Mouse (Mus musculus) right cerebral cortex, postnatal 4 days (tissue): Measurements from ENCODE around the gene Dars.

Experiments
- DNase-seq: peaks from one replicate; pipeline ENCODE4 v3.0.0-alpha.2; 2022

Dars gene

GRCm38 (mm10) chr1:128416584-128417532, at the start of gene Dars:
TSS of gene Dars (minus strand) at chr1:128417368.
- peak; percentile 87 for DNase-seq

- DNase-seq = no peak
Observed at GRCm38 (mm10) chr1:128466828-128467227, 49.7 kb upstream of the Dars start.

- no peak for DNase-seq
Observed at GRCm38 (mm10) chr1:128463478-128463877, 46.3 kb upstream of the Dars start.

DNA sequence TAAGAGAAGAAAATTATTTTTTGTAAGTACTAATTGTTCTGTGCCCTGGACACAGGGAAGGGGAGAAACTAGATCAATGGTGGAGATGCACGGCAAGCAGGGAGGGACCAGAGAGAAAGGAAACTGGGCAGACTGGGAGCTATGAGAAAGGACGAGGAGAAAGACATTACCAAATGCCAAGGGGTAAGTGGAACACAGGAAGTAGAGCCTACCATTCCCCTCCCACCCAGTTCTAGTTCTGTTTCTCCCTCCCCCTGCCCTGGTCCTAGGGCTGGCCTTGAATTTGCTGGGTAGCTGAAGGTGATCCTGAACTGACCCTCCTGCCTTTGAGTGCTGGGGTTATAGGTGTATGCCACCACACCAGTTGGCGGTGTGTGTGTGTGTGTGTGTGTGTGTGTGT, 45.2 kb upstream of the Dars start:
- DNase-seq = no peak

GRCm38 (mm10) chr1:128460780-128461179, 43.6 kb upstream of the Dars start:
- no peak for DNase-seq

GRCm38 (mm10) chr1:128459439-128459838, 42.3 kb upstream of the Dars start:
- DNase-seq = no peak

DNA sequence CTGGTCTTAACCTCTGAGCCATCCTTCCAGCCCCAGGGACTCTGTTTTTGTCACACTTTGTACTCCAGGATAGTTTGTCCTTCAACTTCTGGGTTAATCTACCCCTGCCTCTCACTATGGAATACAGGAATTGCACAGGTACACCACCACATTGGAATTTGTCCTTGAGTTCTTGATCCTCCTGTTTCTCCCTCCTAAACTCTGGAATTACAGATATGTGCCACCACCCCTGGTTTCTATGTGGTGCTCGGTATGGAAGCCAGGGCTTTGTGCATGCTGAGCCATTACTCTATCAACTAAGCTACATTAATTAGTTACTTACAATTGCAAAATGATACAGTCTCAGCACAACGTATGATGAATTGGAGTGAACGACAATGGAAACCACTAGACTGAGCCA, 41.8 kb upstream of the Dars start:
- DNase-seq = no peak

DNA sequence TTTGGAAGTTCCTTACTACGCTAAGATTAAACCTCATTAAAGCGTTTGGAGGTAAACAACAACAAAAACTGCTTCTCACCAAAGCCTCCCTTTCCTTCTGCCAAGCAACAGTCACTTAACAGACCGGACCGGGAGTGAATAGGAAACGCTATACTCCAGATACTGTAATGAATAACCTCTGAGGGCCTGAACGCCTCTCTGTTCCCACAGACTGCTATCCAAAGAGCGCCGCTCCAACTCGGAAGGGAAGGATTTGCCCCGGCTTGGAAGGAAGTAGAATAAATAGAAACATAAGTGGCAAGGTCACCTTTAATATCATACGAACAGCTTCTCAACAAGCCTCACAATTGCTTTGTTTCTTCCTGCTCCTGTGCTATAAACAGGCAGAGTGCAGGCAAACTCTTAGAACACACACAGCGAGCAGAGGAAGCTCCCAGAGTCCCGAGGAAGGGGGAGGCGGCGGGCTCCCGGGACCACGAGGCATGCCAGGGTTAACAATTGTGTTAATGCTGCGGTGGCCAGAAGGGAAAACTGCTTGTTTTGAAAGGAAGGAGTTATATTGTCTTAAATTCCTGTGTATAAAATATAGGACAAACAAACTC, 39.8 kb upstream of the Dars start:
- no peak for DNase-seq

- DNase-seq = no peak
Observed at GRCm38 (mm10) chr1:128456271-128456670, 39.1 kb upstream of the Dars start.

GRCm38 (mm10) chr1:128452210-128452609, 35.0 kb upstream of the Dars start:
- no peak for DNase-seq

DNA sequence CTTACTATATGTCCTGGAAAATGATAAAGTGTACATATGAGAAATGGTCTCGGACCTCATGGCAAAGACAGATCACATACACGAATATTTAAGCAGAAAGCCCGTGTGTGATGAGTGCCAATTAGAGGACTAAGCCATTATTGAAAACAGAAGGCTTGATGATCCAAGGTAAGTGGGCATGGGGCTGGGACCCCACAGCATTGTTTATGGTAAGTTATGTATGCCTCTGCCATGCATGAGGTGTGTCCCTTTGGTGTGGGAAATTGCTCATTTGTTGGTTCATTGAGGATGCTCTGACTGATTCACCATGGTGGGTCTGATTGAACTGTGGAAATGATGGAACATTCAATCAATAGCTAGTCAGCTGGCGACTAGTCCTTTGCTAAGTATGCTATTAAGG, 34.0 kb upstream of the Dars start:
- DNase-seq = no peak

GRCm38 (mm10) chr1:128447206-128447902, 30.2 kb upstream of the Dars start:
- no peak for DNase-seq

DNA sequence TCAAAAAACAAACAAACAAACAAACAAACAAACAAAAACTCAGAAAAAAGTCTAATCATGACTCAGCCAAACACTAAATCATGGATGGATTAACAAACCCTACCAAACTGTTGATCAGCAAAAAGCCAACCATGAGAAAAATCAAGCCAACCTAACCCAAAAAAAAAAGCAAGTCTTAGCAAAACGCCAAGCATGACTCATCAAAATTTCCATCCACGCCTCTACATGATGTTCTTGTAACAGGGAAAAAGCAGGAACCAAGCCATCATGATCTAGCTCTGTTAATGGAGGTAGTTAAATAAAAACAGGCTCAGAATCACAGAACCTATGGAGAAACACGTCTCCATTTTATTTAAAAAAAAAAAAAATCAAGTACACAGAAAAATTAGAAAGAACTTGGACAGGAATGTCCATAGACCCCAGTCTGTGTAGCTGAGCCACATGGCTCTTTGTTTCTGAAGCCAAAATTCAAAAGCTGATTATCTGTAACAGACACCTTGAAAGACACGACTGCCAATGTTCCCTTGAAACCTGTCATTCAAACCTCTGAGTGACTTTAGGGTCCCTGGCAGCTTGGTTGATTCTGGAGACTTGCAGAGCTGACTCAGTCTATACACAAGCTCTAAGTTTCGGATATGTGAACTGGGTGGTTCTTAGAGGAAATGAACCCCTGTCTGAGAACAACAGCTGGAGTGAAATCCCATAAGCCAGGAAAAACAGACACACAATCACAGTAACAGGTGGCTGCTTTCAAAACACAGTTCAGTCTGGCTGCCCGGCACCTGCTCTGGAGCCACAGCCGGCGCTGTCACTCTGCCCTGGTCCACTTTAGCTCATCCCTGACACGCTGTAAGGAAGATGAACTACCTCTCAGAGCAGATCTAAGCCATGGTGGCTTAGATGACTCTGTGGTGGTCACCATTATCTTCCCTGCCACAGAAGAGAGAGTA, 27.0 kb upstream of the Dars start:
- no peak for DNase-seq

DNA sequence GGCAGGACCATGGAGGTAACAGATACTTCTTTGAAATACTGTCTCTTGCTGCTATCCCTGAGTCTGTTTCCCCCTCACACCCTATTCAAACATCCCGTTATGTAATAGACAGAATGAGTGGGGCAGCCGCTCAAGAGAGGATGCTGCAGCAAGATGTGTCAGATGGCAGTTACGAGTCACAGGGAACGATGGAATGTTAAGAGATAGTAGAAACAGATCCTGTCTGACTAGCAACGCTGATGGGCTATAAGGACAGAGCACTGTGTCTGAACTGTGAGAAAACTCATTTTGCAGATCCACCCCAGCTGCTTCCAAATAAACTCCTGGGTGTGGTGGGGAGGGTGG, 23.9 kb upstream of the Dars start:
- no peak for DNase-seq

DNA sequence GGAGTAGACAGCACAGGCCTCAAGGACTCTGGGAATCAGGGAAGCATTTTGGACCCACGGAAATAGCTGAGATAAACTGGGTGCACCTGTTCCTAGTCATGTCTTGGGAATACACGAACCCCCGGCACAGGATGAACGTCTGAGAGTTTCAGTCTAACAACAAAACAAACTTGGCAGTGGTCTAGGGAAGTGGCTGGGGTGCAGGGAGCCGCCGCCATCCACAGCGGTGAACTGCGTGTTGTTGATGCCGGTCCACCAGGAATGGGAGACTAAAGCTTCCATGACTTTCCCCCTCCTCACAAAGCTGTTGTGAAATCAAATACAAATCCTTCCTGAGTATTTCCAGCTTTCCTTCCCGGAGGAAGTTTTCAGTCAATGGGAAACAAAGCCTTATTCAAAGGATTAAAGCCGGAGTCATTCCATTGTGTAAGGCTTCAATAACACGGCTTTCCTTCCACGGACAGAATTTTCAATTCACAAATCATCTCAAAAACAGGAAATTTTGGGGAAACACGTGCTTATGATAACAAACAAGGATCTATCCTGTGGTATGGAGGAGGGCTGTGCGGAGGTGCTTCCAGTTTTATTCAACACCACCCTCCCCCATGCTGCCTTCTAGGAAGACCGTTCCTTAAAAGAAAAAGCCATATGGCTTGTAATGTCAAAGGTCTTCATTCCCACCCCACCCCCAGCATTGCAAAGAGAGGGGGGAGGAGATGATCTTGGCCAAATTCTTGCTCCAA, 23.4 kb upstream of the Dars start:
- no peak for DNase-seq

DNA sequence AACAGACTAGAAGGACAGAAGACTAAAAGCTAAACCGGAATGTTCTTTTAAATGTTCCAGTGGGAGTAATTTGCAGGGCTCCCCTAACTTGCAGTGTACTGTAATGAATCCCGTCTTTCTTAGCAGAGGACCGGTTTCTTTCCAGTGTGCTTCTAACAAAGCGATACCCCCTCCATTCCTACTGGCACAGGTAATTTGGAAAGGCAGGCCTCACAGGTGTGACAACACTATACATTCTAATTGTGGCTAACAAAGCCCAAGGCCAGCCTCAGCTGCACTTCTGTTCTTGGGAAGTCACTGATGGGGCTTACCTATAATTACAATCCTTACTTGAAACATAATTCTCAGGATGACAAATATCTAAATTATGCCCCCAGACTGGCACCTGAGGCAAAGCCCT, 22.4 kb upstream of the Dars start:
- no peak for DNase-seq

DNA sequence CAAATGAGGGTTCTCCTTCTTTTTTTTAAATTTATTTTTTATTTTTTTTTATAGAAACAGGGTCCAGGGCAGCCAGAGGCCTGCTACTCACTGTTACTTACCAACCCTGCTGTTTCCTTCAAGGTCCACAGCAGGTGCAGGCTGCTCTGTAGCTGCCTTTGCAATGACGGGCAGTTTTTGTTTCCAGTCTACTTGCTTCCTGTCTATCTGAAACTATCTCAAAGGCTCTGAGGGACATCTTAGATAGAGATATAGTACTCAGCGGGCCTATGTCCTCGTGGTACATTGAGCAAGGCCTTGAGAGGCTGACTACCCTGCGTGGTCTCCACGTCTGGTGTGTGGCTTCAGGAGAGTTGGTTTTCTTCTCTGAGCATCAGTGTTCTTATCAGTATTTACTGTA, 21.4 kb upstream of the Dars start:
- DNase-seq = no peak

- DNase-seq = no peak
Observed at GRCm38 (mm10) chr1:128437276-128437675, 20.1 kb upstream of the Dars start.

GRCm38 (mm10) chr1:128436015-128436414, 18.8 kb upstream of the Dars start:
- DNase-seq = no peak

DNA sequence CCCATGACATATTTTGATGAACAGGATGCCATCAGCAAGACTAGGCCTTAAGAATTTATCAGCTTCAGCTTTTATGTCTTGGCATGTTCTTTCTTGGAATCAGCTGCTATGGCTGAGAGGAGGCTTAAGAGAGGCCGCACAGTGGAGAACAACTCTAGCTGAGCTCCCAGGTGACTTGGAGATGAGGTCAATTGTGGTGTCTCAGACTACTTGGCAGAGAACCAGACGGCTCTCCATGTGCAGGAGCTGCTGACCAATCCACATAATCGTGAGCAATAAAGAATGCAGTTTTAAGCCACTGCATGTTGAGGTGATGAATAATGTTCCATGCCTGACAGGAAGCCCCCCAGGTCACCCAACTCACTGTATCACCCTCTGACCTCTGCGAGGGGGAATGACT, 18.4 kb upstream of the Dars start:
- no peak for DNase-seq

- DNase-seq = no peak
Observed at GRCm38 (mm10) chr1:128424928-128425327, 7.8 kb upstream of the Dars start.

GRCm38 (mm10) chr1:128417533-128417888, 343 bp upstream of the Dars start:
- DNase-seq = no peak
